Mouse (Mus musculus): ENCODE data around the gene Tmed6.
"Not testable (repeated sequence)": the region's sequence is repeated elsewhere in the genome, so short reads cannot be mapped to it uniquely, and the experiment has no call there.

Gene Tmed6

GRCm38 (mm10) chr8:107073706-107074105 is 8.3 kb upstream of the Tmed6 start:
- DNase-seq: no peak

GRCm38 (mm10) chr8:107062613-107063012 is 2.8 kb downstream of the Tmed6 start:
- no peak for DNase-seq

GRCm38 (mm10) chr8:107056973-107057369 is 8.5 kb downstream of the Tmed6 start:
- DNase-seq: no peak

GRCm38 (mm10) chr8:107056076-107056972 is 9.1 kb downstream of the Tmed6 start, which contains the start of the genes Cog8 and Nip7:
TSS of gene Cog8 (minus strand) at chr8:107056689.
TSS of gene Nip7 (plus strand) at chr8:107056877.
- peak; percentile 97 to 98 for DNase-seq

GRCm38 (mm10) chr8:107052046-107052445 is 13.4 kb downstream of the Tmed6 start:
- DNase-seq: no peak

- no peak for DNase-seq
Measured at GRCm38 (mm10) chr8:107049480-107049879, 16.0 kb downstream of the Tmed6 start.

GRCm38 (mm10) chr8:107048061-107048941 is 17.1 kb downstream of the Tmed6 start, which contains the start of gene Pdf:
TSS of gene Pdf (minus strand) at chr8:107048614.
- DNase-seq: peak; percentile 82 to 90

- no peak for DNase-seq
Measured at GRCm38 (mm10) chr8:107046976-107047375, 18.5 kb downstream of the Tmed6 start.

GRCm38 (mm10) chr8:107045478-107045877 is 20.0 kb downstream of the Tmed6 start:
- no peak for DNase-seq

GRCm38 (mm10) chr8:107040632-107041031 is 24.8 kb downstream of the Tmed6 start:
- DNase-seq: no peak

GRCm38 (mm10) chr8:107036626-107037025 is 28.8 kb downstream of the Tmed6 start:
- peak; percentile 51 to 64 for DNase-seq

- DNase-seq: no peak
Measured at GRCm38 (mm10) chr8:107035641-107036040, 29.8 kb downstream of the Tmed6 start.

- not testable (repeated sequence) for DNase-seq
Measured at GRCm38 (mm10) chr8:107033609-107034008, 31.8 kb downstream of the Tmed6 start.

- DNase-seq: peak in 1 of 2 experiments; percentile 6
Measured at GRCm38 (mm10) chr8:107031577-107032090, 33.8 kb downstream of the Tmed6 start.

GRCm38 (mm10) chr8:107030650-107031576 is 34.5 kb downstream of the Tmed6 start, which contains the start of gene Vps4a:
TSS of gene Vps4a (plus strand) at chr8:107031222.
- peak; percentile 96 to 99 for DNase-seq

- no peak for DNase-seq
Measured at GRCm38 (mm10) chr8:107030058-107030457, 35.4 kb downstream of the Tmed6 start.

GRCm38 (mm10) chr8:107029310-107029709 is 36.1 kb downstream of the Tmed6 start:
- no peak for DNase-seq

- no peak for DNase-seq
Measured at GRCm38 (mm10) chr8:107023479-107023878, 42.0 kb downstream of the Tmed6 start.

GRCm38 (mm10) chr8:107014915-107015314 is 50.5 kb downstream of the Tmed6 start:
- no peak for DNase-seq

- DNase-seq: no peak
Measured at GRCm38 (mm10) chr8:107012666-107013065, 52.8 kb downstream of the Tmed6 start.

Data from kidney, postnatal 36 days (tissue).